11 mouse cellular contexts compared by ENCODE assay signal in the genomic region with DNA sequence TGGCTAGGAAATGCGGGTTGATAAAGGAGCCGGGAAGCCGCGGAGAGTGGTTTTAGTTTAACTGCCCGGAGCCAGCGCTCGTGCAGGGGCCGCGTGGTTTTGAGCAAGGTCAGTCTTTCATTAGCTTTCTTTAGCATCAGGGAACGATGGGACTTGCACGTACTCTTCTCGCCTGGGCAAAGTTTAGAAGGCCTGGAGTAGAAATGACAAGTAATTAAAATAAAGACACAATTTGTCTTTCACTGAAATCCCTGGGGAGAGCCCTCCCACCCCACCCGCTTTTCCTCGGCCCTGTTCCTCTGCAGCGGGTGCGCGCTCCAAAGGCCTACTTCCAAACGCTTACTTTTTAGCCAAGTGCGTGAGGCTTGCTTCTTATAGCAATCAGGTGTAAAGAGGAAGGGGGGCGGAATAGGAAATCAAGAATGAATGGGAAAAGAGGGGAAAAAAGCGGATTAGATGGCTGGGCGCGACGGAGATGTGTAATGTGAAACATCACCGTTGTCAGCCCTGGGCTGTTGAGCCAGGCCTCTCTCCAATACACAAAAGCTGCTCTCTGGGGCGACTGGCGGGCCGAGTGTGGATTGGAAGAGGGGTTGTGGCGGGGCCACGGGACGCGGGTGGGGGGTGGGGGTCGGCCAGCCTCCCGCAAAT. TPM values are rescaled to one million over a fixed set of nuclear protein-coding genes. Genes with fewer than 3 reads are reported as not detected.
DNase-seq lines count a peak whose midpoint lies in the region; ATAC-seq and TF ChIP-seq lines count a peak whose summit lies in the region.
"Had no signal": no experiment of that assay in that cellular context is flagged by ENCODE, and none has a peak within 500 bp of the region (broad histone marks: within the 10 kb centered on the region; RNA-seq: fewer than 3 reads in every experiment).

No protein-coding gene starts in this region.

- WGBS in heart, embryonic 16.5 days, result 5% methylated on average over 34 of the region's 34 CpGs
- WGBS in kidney, postnatal 0 days, result 2% methylated on average over 34 of the region's 34 CpGs
- 6% methylated on average over 34 of the region's 34 CpGs for WGBS in lung, postnatal 0 days

- peak overlapping the region; percentile 86 for H3K4me2 ChIP-seq in heart, embryonic 16.5 days (ENCODE audit: low read depth, low read length)
- 0 out of 2 replicates have a peak overlapping the region, but pooled peaks have one; percentile 9 for H3K4me2 ChIP-seq in kidney, postnatal 0 days (ENCODE audit: low read length)
- peak overlapping the region; percentile 96 for H3K4me2 ChIP-seq in myocyte (ENCODE audit: low read depth)
- H3K4me2 ChIP-seq in lung, postnatal 0 days (replicated peaks; ENCODE audit: low read depth, low read length), result no peak overlapping the region
- H3K4me2 ChIP-seq: neural tube, embryonic 12.5 days had no signal

- peaks cover 54% of the 10 kb centered on the region for H3K27me3 ChIP-seq in heart, embryonic 16.5 days (ENCODE audit: control insufficient read depth, insufficient read depth, low read length)
- H3K27me3 ChIP-seq in kidney, postnatal 0 days (ENCODE audit: insufficient read depth, low read length), result peaks cover 79% of the 10 kb centered on the region
- no peaks in the 10 kb centered on the region for H3K27me3 ChIP-seq in myocyte (ENCODE audit: control insufficient read depth, insufficient read depth, insufficient read length)
- H3K27me3 ChIP-seq in lung, postnatal 0 days (replicated peaks; ENCODE audit: insufficient read depth, low read length), result peaks cover 86% of the 10 kb centered on the region

- peaks cover 30% of the 10 kb centered on the region for H3K79me2 ChIP-seq in myocyte (ENCODE audit: control insufficient read depth, insufficient read depth)

- H3ac ChIP-seq in myocyte (ENCODE audit: control insufficient read depth, insufficient read length), result no peak overlapping the region

- no peak for TF ChIP-seq CTCF in kidney, postnatal 0 days (IDR thresholded peaks at IDR 0.05; ENCODE audit: low read depth)
- no peak for TF ChIP-seq CTCF in lung, postnatal 0 days (IDR thresholded peaks at IDR 0.05)

- H3K9ac ChIP-seq in heart, embryonic 16.5 days (ENCODE audit: low read length), result peak overlapping the region; percentile 8
- no peak overlapping the region for H3K9ac ChIP-seq in kidney, postnatal 0 days (ENCODE audit: low read depth, low read length)
- H3K9ac ChIP-seq in lung, postnatal 0 days (replicated peaks; ENCODE audit: low read depth), result no peak overlapping the region
- H3K9ac ChIP-seq: neural tube, embryonic 12.5 days had no signal

- H3K9me3 ChIP-seq in heart, embryonic 16.5 days (replicated peaks; ENCODE audit: control insufficient read depth, low read length), result no peaks in the 10 kb centered on the region
- H3K9me3 ChIP-seq in kidney, postnatal 0 days (replicated peaks; ENCODE audit: low read length), result no peaks in the 10 kb centered on the region
- H3K9me3 ChIP-seq in lung, postnatal 0 days (ENCODE audit: low read length), result no peaks in the 10 kb centered on the region; the same call in 1 of the 2 replicates
- H3K9me3 ChIP-seq: neural tube, embryonic 12.5 days had no signal

- H3K4me3 ChIP-seq in heart, embryonic 16.5 days (ENCODE audit: low read length), result peak overlapping the region; percentile 66
- H3K4me3 ChIP-seq in kidney, postnatal 0 days (replicated peaks; ENCODE audit: low read depth, low read length), result 0 out of 2 replicates have a peak overlapping the region, but pooled peaks have one; percentile 45
- H3K4me3 ChIP-seq in myocyte, result peak overlapping the region; percentile 82
- no peak overlapping the region for H3K4me3 ChIP-seq in lung, postnatal 0 days (ENCODE audit: low read depth, low read length)
- H3K4me3 ChIP-seq: neural tube, embryonic 12.5 days had no signal

- no peak for TF ChIP-seq EP300 in lung, postnatal 0 days (IDR thresholded peaks at IDR 0.05)

- H3K27ac ChIP-seq in heart, embryonic 16.5 days (ENCODE audit: low read length), result no peak overlapping the region
- peak overlapping the region; percentile 42; the same call in 1 of the 2 replicates for H3K27ac ChIP-seq in kidney, postnatal 0 days
- H3K27ac ChIP-seq in lung, postnatal 0 days (ENCODE audit: low read length), result no peak overlapping the region
- H3K27ac ChIP-seq: neural tube, embryonic 12.5 days had no signal

- no peak for ATAC-seq in heart, embryonic 16.5 days (replicated peaks; ENCODE audit: extremely low read depth, insufficient read depth, low FRiP score)
- no peak for ATAC-seq in kidney, postnatal 0 days (replicated peaks; ENCODE audit: low FRiP score, low read depth)
- no peak for ATAC-seq in lung, postnatal 0 days

- H3K4me1 ChIP-seq in heart, embryonic 16.5 days (ENCODE audit: control insufficient read depth, insufficient read depth, low read length), result 0 out of 2 replicates have a peak, but pooled peaks cover 9% of the 10 kb centered on the region
- H3K4me1 ChIP-seq in kidney, postnatal 0 days (replicated peaks; ENCODE audit: insufficient read depth, low read length), result peaks cover 4% of the 10 kb centered on the region; the same call in 1 of the 2 replicates
- 0 out of 2 replicates have a peak, but pooled peaks cover 4% of the 10 kb centered on the region for H3K4me1 ChIP-seq in lung, postnatal 0 days (ENCODE audit: insufficient read depth, low read depth, low read length)

- no peak for DNase-seq in heart, postnatal 4 days
- peak; percentile 64 for DNase-seq in embryo, embryonic 10 days (ENCODE audit: low spot score)
- no peak for DNase-seq in kidney, postnatal 0 days (ENCODE audit: low spot score)
- DNase-seq in layer of hippocampus, postnatal 36 days, result no peak
- no peak for DNase-seq in lung, postnatal 0 days (ENCODE audit: low spot score)
- DNase-seq in spleen, postnatal 36 days (ENCODE audit: low spot score in 2 of 2), result no peak
- DNase-seq: cerebellum, adult 2 months; thymus, postnatal 25 days had no signal

- H3K36me3 ChIP-seq in heart, embryonic 16.5 days (ENCODE audit: control insufficient read depth, insufficient read depth), result no peaks in the 10 kb centered on the region
- H3K36me3 ChIP-seq in kidney, postnatal 0 days (ENCODE audit: insufficient read depth, low read length), result no peaks in the 10 kb centered on the region
- no peaks in the 10 kb centered on the region for H3K36me3 ChIP-seq in myocyte (ENCODE audit: control insufficient read depth, insufficient read depth)
- H3K36me3 ChIP-seq in lung, postnatal 0 days (ENCODE audit: insufficient read depth, low read length), result no peaks in the 10 kb centered on the region
- H3K36me3 ChIP-seq: neural tube, embryonic 12.5 days had no signal

- TF ChIP-seq POLR2A in myocyte (IDR thresholded peaks at IDR 0.05; ENCODE audit: insufficient read length, low read depth), result no peak

TF ChIP-seq in myocyte, 11 proteins besides CTCF, POLR2A, EP300 and RAD21:
- TF ChIP-seq MYOG (IDR thresholded peaks at IDR 0.05; ENCODE audit: control insufficient read depth in 1 of 3, insufficient read depth in 1 of 3, insufficient read length in 2 of 3, low read depth in 2 of 3), result no peak

RNA-seq across cellular contexts. Expression of a gene that starts 17.4 kb away (rescaled TPM):
- polyA plus RNA-seq in heart, embryonic 16.5 days (2015; fragmentation: Nextera tagmentation; extraction: Ambion mirVana), result 16.3 and 26.9 TPM in 2 replicates
- total RNA-seq in heart, postnatal 4 days (2021), result 10 to 100 TPM in 1 of 2 experiments, 1 to 10 TPM in 1; 9.4 to 12.8 TPM
- polyA plus RNA-seq in kidney, postnatal 0 days (2015; fragmentation: Nextera tagmentation; extraction: Ambion mirVana), result 6.5 and 7.0 TPM in 2 replicates
- polyA plus RNA-seq in myocyte (2012; fragmentation: generic; extraction: Trizol), result 35.6 TPM
- not detected for total RNA-seq in layer of hippocampus, postnatal 36 days (2021)
- polyA plus RNA-seq in lung, postnatal 0 days (2015; fragmentation: Nextera tagmentation; extraction: Ambion mirVana), result 1.5 and 1.8 TPM in 2 replicates
